Mouse (Mus musculus) cerebellum, postnatal 36 days (tissue): ENCODE data around the gene Wnt10b.
A peak's percentile ranks its signal among the peaks of the same experiment; 100 is the strongest.
"Not testable (repeated sequence)": the region's sequence is repeated elsewhere in the genome, so short reads cannot be mapped to it uniquely, and the experiment has no call there.

Source experiments
- DNase-seq, 2 experiments: peaks; one replicate each; pipeline ENCODE4 v3.0.0; 2021 to 2022; ENCODE audit warnings: mixed read lengths in 2 of 2

Wnt10b gene

GRCm38 (mm10) chr15:98771813-98772425 is 6.0 kb downstream of the Wnt10b start:
- no peak for DNase-seq

GRCm38 (mm10) chr15:98768259-98768658 is 9.7 kb downstream of the Wnt10b start:
- no peak for DNase-seq

GRCm38 (mm10) chr15:98765929-98766328 is 12.0 kb downstream of the Wnt10b start:
- no peak for DNase-seq

GRCm38 (mm10) chr15:98762670-98763529 is 15.1 kb downstream of the Wnt10b start, which contains the start of gene Arf3:
Gene Arf3 (minus strand): TSS chr15:98763214.
- peak; percentile 93 to 96 for DNase-seq

- peak; percentile 55 to 75 for DNase-seq
These were observed 15.7 kb downstream of the Wnt10b start for GRCm38 (mm10) chr15:98762201-98762621.

- DNase-seq: no peak
These were observed 23.8 kb downstream of the Wnt10b start for GRCm38 (mm10) chr15:98754125-98754524.

- no peak for DNase-seq
These were observed 24.9 kb downstream of the Wnt10b start for GRCm38 (mm10) chr15:98753021-98753423.

- no peak for DNase-seq
These were observed 28.9 kb downstream of the Wnt10b start for GRCm38 (mm10) chr15:98749093-98749492.

- DNase-seq: no peak
These were observed 30.7 kb downstream of the Wnt10b start for GRCm38 (mm10) chr15:98747296-98747695.

- DNase-seq: no peak
These were observed 31.5 kb downstream of the Wnt10b start for GRCm38 (mm10) chr15:98746344-98746965.

- DNase-seq: not testable (repeated sequence)
These were observed 34.1 kb downstream of the Wnt10b start for GRCm38 (mm10) chr15:98743863-98744262.

GRCm38 (mm10) chr15:98742766-98743428 is 35.1 kb downstream of the Wnt10b start:
- no peak for DNase-seq

GRCm38 (mm10) chr15:98740219-98740618 is 37.7 kb downstream of the Wnt10b start:
- DNase-seq: no peak

- DNase-seq: no peak
These were observed 39.2 kb downstream of the Wnt10b start for GRCm38 (mm10) chr15:98738796-98739195.

GRCm38 (mm10) chr15:98737881-98738280 is 40.1 kb downstream of the Wnt10b start:
- peak; percentile 28 to 39 for DNase-seq

- DNase-seq: no peak
These were observed 41.4 kb downstream of the Wnt10b start for GRCm38 (mm10) chr15:98736521-98736920.

GRCm38 (mm10) chr15:98733976-98734566 is 43.9 kb downstream of the Wnt10b start:
- DNase-seq: no peak

- DNase-seq: no peak
These were observed 44.6 kb downstream of the Wnt10b start for GRCm38 (mm10) chr15:98733370-98733769.

- no peak for DNase-seq
These were observed 45.9 kb downstream of the Wnt10b start for GRCm38 (mm10) chr15:98732006-98732531.

GRCm38 (mm10) chr15:98730790-98731189 is 47.2 kb downstream of the Wnt10b start:
- no peak for DNase-seq

GRCm38 (mm10) chr15:98729791-98730545 is 48.0 kb downstream of the Wnt10b start:
- no peak for DNase-seq

- DNase-seq: no peak
These were observed 49.6 kb downstream of the Wnt10b start for GRCm38 (mm10) chr15:98728366-98728765.
